Mouse (Mus musculus): ENCODE results near the gene B230219D22Rik.

The B230219D22Rik gene

GRCm38 (mm10) chr13:55727120-55727838 lies 34.4 kb downstream of the B230219D22Rik start, which contains the start of gene Pcbd2:
Pcbd2 (plus strand) TSS chr13:55727368.
- peak; percentile 67 for DNase-seq (ENCODE audit: low read depth, low spot score)

- DNase-seq (ENCODE audit: low read depth, low spot score) = peak; percentile 61
Observed at GRCm38 (mm10) chr13:55727839-55728238, 34.9 kb downstream of the B230219D22Rik start.

GRCm38 (mm10) chr13:55730716-55731115 lies 37.8 kb downstream of the B230219D22Rik start:
- DNase-seq (ENCODE audit: low read depth, low spot score) = no peak

GRCm38 (mm10) chr13:55732121-55732520 lies 39.2 kb downstream of the B230219D22Rik start:
- DNase-seq (ENCODE audit: low read depth, low spot score) = no peak

- no peak for DNase-seq (ENCODE audit: low read depth, low spot score)
Observed at GRCm38 (mm10) chr13:55733628-55734502, 40.9 kb downstream of the B230219D22Rik start.

GRCm38 (mm10) chr13:55737885-55738284 lies 45.0 kb downstream of the B230219D22Rik start:
- DNase-seq (ENCODE audit: low read depth, low spot score) = no peak

GRCm38 (mm10) chr13:55742306-55742705 lies 49.4 kb downstream of the B230219D22Rik start:
- DNase-seq (ENCODE audit: low read depth, low spot score) = no peak
